ENCODE assay signal across 11 mouse cellular contexts in the genomic region with DNA sequence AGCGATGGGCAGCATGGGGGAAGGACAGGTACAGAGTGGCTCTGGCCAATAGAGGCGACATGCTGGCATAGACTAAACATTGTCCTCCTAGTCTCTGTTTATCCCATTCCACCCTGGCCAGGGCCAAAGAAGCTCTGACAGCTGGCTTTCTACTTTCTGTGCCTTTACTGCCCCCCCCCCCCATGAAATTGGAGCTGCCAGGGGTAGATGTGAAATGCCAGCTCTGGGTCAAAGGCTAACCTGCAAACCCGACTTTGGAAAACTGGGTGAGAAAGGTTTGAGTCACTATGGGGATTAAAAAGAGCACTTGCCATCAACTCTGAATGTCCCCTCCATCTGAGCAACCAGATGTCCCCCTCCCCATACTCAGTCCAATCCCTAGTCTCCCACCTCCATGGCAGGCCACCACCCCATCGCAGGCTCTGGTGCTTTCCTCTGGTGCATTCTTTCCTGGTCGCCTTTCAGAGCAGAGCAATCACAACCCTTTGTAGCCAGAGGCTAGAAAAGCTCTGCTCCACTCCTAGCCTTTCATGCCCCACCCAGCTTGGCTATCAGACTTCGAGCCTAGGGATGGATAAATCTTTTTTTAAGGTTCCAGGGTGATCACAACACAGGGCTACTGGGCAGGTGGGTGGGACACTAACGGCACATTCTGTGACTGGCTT. TPM values are rescaled to one million over a fixed set of nuclear protein-coding genes. Genes with fewer than 3 reads are reported as not detected.
DNase-seq lines count a peak whose midpoint lies in the region; ATAC-seq and TF ChIP-seq lines count a peak whose summit lies in the region.
"Had no signal": no experiment of that assay in that cellular context is flagged by ENCODE, and none has a peak within 500 bp of the region (broad histone marks: within the 10 kb centered on the region; RNA-seq: fewer than 3 reads in every experiment).

No protein-coding gene starts in this region.

- H3K79me2 ChIP-seq in myocyte (ENCODE audit: control insufficient read depth, insufficient read depth): peaks cover 6% of the 10 kb centered on the region

- peaks cover 99% of the 10 kb centered on the region for H3K4me1 ChIP-seq in erythroblast, embryonic 14.5 days (ENCODE audit: control insufficient read depth)
- H3K4me1 ChIP-seq in kidney, embryonic 16.5 days (ENCODE audit: insufficient read depth, low read length): peaks cover 69% of the 10 kb centered on the region
- peaks cover 40% of the 10 kb centered on the region for H3K4me1 ChIP-seq in heart, embryonic 16.5 days (ENCODE audit: control insufficient read depth, insufficient read depth, low read length)

- DNase-seq in kidney, postnatal 10 days: no peak
- DNase-seq in urinary bladder, postnatal 10 days (ENCODE audit: low spot score): no peak
- DNase-seq in gastrocnemius, adult 8-10 months (ENCODE audit: low spot score in 2 of 2): no peak
- DNase-seq: cerebellum, adult 2 months; gastrocnemius, postnatal 10 days had no signal

- peak overlapping the region; percentile 75 for H3K4me2 ChIP-seq in kidney, embryonic 16.5 days (replicated peaks; ENCODE audit: low read depth, low read length)
- H3K4me2 ChIP-seq in heart, embryonic 16.5 days (ENCODE audit: low read depth, low read length): peak overlapping the region; percentile 75
- H3K4me2 ChIP-seq in myocyte (ENCODE audit: low read depth): peak overlapping the region; percentile 73
- H3K4me2 ChIP-seq: midbrain, embryonic 11.5 days had no signal

- H3K27me3 ChIP-seq in erythroblast, embryonic 14.5 days (ENCODE audit: control insufficient read depth): no peaks in the 10 kb centered on the region
- H3K27me3 ChIP-seq in kidney, embryonic 16.5 days (ENCODE audit: insufficient read depth, low read length): no peaks in the 10 kb centered on the region
- no peaks in the 10 kb centered on the region for H3K27me3 ChIP-seq in heart, embryonic 16.5 days (ENCODE audit: control insufficient read depth, insufficient read depth, low read length)
- H3K27me3 ChIP-seq in myocyte (ENCODE audit: control insufficient read depth, insufficient read depth, insufficient read length): no peaks in the 10 kb centered on the region

- peaks cover 58% of the 10 kb centered on the region for H3K36me3 ChIP-seq in erythroblast, embryonic 14.5 days (ENCODE audit: control insufficient read depth)
- peaks cover 4% of the 10 kb centered on the region; the same call in 1 of the 2 replicates for H3K36me3 ChIP-seq in kidney, embryonic 16.5 days (ENCODE audit: insufficient read depth, low read length)
- no peaks in the 10 kb centered on the region for H3K36me3 ChIP-seq in heart, embryonic 16.5 days (ENCODE audit: control insufficient read depth, insufficient read depth)
- no peaks in the 10 kb centered on the region for H3K36me3 ChIP-seq in myocyte (ENCODE audit: control insufficient read depth, insufficient read depth)

- no peaks in the 10 kb centered on the region for H3K9me3 ChIP-seq in erythroblast, embryonic 14.5 days (ENCODE audit: control insufficient read depth, low read length)
- no peaks in the 10 kb centered on the region for H3K9me3 ChIP-seq in kidney, embryonic 16.5 days (ENCODE audit: low read length)
- H3K9me3 ChIP-seq in heart, embryonic 16.5 days (replicated peaks; ENCODE audit: control insufficient read depth, low read length): no peaks in the 10 kb centered on the region

- no peak for TF ChIP-seq POLR2A in myocyte (IDR thresholded peaks at IDR 0.05; ENCODE audit: insufficient read length, low read depth)

- H3K27ac ChIP-seq in kidney, embryonic 16.5 days (ENCODE audit: low read length): no peak overlapping the region
- H3K27ac ChIP-seq in heart, embryonic 16.5 days (ENCODE audit: low read length): no peak overlapping the region

- H3ac ChIP-seq in myocyte (ENCODE audit: control insufficient read depth, insufficient read length): no peak overlapping the region

- H3K4me3 ChIP-seq in erythroblast, embryonic 14.5 days (replicated peaks): peak overlapping the region; percentile 74
- H3K4me3 ChIP-seq in kidney, embryonic 16.5 days (ENCODE audit: low read length): peak overlapping the region; percentile 87
- peak overlapping the region; percentile 84 for H3K4me3 ChIP-seq in heart, embryonic 16.5 days (ENCODE audit: low read length)
- peak overlapping the region; percentile 65 for H3K4me3 ChIP-seq in myocyte

- H3K9ac ChIP-seq in kidney, embryonic 16.5 days (replicated peaks; ENCODE audit: low read length): no peak overlapping the region
- 0 out of 2 replicates have a peak overlapping the region, but pooled peaks have one; percentile 18 for H3K9ac ChIP-seq in heart, embryonic 16.5 days (ENCODE audit: low read length)

- ATAC-seq in erythroblast, adult 5-6 weeks (replicated peaks; ENCODE audit: low FRiP score, poor library complexity, severe bottlenecking): no peak
- ATAC-seq in kidney, embryonic 16.5 days (ENCODE audit: low FRiP score, low TSS enrichment): no peak
- no peak for ATAC-seq in heart, embryonic 16.5 days (replicated peaks; ENCODE audit: extremely low read depth, insufficient read depth, low FRiP score)

- 35% methylated on average over 7 of the region's 7 CpGs for WGBS in kidney, embryonic 16.5 days
- 57% methylated on average over 7 of the region's 7 CpGs for WGBS in heart, embryonic 16.5 days

TF ChIP-seq in myocyte, 11 proteins besides CTCF, POLR2A, EP300 and RAD21:
- TF ChIP-seq MYOG (IDR thresholded peaks at IDR 0.05; ENCODE audit: control insufficient read depth in 1 of 3, insufficient read depth in 1 of 3, insufficient read length in 2 of 3, low read depth in 2 of 3) (no peak), TCF3 (IDR thresholded peaks at IDR 0.05; ENCODE audit: insufficient read length, low read depth) (no peak), POLR2AphosphoS2 (IDR thresholded peaks at IDR 0.05; ENCODE audit: insufficient read length, low read depth) (no peak), SRF (IDR thresholded peaks at IDR 0.05; ENCODE audit: control insufficient read depth, insufficient read length, low read depth) (no peak), MYOD1 (IDR thresholded peaks at IDR 0.05; ENCODE audit: control insufficient read depth in 1 of 3, insufficient read length in 2 of 3, low read depth in 2 of 3) (no peak)

RNA-seq across cellular contexts. Expression of a gene that starts 2.5 kb away (rescaled TPM):
- polyA plus RNA-seq in erythroblast, embryonic 14.5 days (2012): 12.3 and 12.6 TPM in 2 replicates
- 2.1 and 21.7 TPM in 2 replicates for total RNA-seq in erythroblast, adult 5-6 weeks (2015; ENCODE audit: low replicate concordance)
- 1.8 and 3.7 TPM in 2 replicates for total RNA-seq in erythroblast, adult 5-6 weeks (2017; ENCODE audit: low replicate concordance)
- 46.6 and 63.8 TPM in 2 replicates for polyA plus RNA-seq in kidney, embryonic 16.5 days (2015; fragmentation: Nextera tagmentation; extraction: Ambion mirVana)
- polyA plus RNA-seq in heart, embryonic 16.5 days (2015; fragmentation: Nextera tagmentation; extraction: Ambion mirVana): 26.0 and 27.4 TPM in 2 replicates
- 27.1 TPM for polyA plus RNA-seq in myocyte (2012; fragmentation: generic; extraction: Trizol)
- 1 to 10 TPM; 2.7 to 5.9 (median 4.8) TPM for total RNA-seq in gastrocnemius, adult 8-10 months (2022)

RNA-seq across cellular contexts. Expression of a gene that starts 27.1 kb away (rescaled TPM):
- polyA plus RNA-seq in erythroblast, embryonic 14.5 days (2012): not detected in 2 replicates
- total RNA-seq in erythroblast, adult 5-6 weeks (2015; ENCODE audit: low replicate concordance): not detected in 2 replicates
- not detected in 2 replicates for total RNA-seq in erythroblast, adult 5-6 weeks (2017; ENCODE audit: low replicate concordance)
- 0.15 and 0.18 TPM in 2 replicates for polyA plus RNA-seq in kidney, embryonic 16.5 days (2015; fragmentation: Nextera tagmentation; extraction: Ambion mirVana)
- 0.19 and 0.53 TPM in 2 replicates for polyA plus RNA-seq in heart, embryonic 16.5 days (2015; fragmentation: Nextera tagmentation; extraction: Ambion mirVana)
- not detected for polyA plus RNA-seq in myocyte (2012; fragmentation: generic; extraction: Trizol)
- not detected for total RNA-seq in gastrocnemius, adult 8-10 months (2022)
- polyA plus RNA-seq: midbrain, embryonic 11.5 days had no signal
